Mouse (Mus musculus): ENCODE results near the gene Abhd13. TPM values are rescaled to one million over a fixed set of nuclear protein-coding genes. Genes with fewer than 3 reads are reported as not detected.

The Abhd13 gene
- total RNA-seq, 2 experiments from 2014 or later, result 13.8 to 15.4 TPM

DNA sequence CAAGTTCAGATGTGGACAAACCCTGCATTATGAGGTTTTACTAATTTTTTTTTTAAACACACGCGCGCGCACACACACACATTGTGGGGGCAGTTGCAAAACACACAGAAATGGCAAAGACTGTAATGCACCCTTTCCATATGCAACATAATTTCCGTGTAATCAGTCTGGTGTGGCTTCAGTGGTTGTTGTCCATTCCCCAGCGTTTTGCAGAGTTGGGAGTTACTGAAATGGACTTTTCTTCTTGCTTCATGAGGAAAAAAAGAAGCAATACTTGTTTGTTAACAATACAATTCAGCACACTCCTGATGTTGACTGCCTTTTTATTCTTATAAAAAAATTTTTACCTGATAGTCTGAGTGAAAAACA, 30.1 kb downstream of the Abhd13 start:
- DNase-seq (ENCODE audit: low spot score in 2 of 2), result no peak

DNA sequence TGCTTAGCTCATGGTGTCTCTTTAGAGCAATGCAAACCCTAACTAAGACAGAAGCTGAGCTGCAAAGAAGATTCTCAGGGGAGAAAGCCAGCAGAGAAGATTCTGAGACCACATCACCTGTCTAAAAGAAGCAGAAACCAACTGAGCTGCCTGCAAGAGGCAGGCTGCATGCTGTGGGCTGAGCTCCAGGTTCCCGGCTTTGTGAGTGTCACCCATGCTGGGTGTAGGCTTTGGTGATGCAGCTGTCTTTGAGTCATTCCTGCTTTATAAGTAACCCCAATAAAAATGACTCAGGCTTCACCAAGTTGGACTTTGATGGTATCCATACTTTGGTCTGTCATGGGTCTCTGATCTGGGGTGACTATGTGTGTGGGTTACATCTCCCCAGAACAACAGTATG, 38.7 kb downstream of the Abhd13 start:
- DNase-seq (ENCODE audit: low spot score in 2 of 2), result no peak

DNA sequence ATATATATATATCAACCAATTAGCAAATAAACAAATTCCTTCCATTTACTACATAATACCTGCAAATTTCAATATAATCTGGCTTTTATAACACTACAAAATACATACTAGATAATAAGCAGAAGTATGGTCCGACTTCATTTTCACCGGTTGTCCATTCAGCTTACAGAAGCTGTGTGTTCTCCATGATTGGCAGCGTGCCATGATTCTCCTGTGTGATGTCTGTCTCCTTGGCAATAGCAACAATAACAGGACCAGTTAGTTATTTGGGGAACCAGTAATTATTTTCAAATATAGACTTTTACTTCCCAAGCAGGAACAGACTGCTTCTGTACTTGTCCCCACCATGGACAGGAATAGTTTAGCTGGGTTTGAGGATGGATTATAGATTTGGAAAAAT, 39.7 kb downstream of the Abhd13 start:
- DNase-seq (ENCODE audit: low spot score in 2 of 2), result no peak

DNA sequence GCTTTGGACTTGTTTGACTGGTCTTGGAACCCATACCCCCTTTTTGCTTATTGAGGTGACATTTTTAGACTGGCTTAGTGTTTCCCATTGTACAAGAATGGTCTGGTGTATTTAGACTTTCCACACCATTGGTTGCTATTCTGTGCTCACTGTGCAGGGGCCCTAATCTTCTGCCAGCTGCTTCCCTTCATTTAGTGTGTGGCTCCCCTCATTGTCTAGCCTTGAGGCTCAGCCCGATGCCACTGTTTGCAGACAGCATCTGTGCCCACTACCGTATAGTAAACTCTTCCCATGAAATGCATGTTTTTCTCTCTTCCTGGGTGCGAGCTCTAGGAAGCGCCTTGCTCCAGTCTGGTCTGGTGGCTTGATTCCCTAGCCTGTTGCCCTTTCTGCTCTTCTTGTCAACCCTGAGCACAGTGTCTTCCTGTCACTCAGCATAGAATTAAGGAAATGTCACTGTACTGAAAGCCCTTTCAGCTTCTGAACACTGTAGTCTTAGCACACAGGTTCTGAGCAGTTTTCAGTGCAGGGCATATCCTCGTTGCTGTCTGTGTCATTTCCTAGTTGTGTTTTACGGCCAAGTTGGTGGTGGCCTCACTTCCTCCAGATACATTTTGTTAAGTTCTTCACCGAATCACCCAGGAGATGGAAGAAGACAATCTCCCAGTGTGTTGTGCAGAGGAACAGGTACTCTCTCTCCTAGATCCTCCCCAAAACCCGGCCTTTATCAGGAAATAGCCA, 53.0 kb downstream of the Abhd13 start:
- DNase-seq (ENCODE audit: low spot score in 2 of 2), result no peak

DNA sequence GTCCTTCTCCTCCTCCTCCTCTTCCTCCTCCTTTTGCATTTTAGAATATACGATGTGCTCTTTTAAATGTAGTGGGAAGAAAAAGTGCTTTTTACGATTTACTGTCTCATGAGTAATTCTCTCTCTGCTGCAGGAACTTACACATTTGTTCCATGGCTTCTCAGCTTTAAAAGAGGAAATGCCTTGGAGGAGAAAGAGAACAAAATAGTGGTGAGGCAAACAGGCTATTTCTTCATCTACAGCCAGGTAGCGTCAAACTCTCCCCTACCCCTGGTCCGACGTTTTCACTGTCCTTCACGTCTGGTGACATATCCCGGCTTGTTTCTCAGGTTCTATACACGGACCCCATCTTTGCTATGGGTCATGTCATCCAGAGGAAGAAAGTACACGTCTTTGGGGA, 53.7 kb downstream of the Abhd13 start:
- no peak for DNase-seq (ENCODE audit: low spot score in 2 of 2)

DNA sequence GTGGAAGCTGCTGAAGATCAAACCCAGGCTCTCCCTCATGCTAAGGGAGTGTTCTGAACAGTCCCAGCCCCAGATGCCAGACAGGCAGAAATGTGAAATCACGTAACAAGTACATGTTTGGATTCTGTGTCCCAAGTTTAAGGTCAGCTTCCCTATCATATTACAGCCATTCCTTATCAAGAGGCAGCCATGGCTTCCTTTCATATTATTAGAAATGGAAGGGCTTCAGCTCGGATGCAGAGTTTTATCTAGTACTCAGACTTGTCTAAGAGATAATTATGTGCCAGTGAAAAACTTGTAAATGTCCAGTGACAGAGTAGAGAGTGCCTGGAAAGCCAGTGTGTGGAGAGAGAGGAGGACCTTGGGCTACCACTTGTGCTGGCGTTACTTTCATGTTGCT, 63.4 kb downstream of the Abhd13 start:
- no peak for DNase-seq (ENCODE audit: low spot score in 2 of 2)

Other genes with a start within 250 kb of the Abhd13 start
- 1 to 10 TPM; 1.1 to 1.2 TPM for gene Fam155a, start 206.5 kb upstream of the Abhd13 start, total RNA-seq (2021)
- not detected for gene Gm10217, start 113.5 kb upstream of the Abhd13 start, total RNA-seq (2021)
- gene Lig4, start within 50 bp of the Abhd13 start, total RNA-seq (2021), result 1 to 10 TPM; 3.3 to 5.0 TPM
- 1 to 10 TPM; 1.2 to 1.5 TPM for gene Tnfsf13b, start 28.8 kb downstream of the Abhd13 start, total RNA-seq (2021)
- gene Myo16, start 176.2 kb downstream of the Abhd13 start, total RNA-seq (2021), result 10 to 100 TPM; 10.7 to 10.8 TPM

Data from gastrocnemius, postnatal 4 days (tissue).